25 mouse cellular contexts compared by ENCODE assay signal in the genomic region with DNA sequence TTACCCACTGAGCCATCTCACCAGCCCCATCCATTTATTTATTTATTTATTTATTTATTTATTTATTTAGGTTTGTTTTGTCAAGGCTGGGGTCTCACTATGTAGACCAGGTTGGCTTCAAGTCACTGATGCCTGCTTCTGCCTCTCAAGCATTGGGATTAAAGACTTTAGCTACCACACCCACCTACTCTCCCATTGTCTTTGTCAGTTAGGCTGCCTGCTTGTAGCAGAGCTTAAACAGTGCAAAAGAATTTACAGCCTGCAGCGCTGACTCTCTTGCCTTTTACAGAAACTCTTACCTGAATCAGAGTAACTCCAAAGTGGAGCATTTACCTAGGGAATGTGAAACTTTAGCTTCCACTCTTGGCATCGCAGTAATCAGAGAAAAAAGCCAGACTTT. TPM values are rescaled to one million over a fixed set of nuclear protein-coding genes. Genes with fewer than 3 reads are reported as not detected.
A peak's percentile ranks its signal among the peaks of the same experiment; 100 is the strongest.
DNase-seq lines count a peak whose midpoint lies in the region; ATAC-seq and TF ChIP-seq lines count a peak whose summit lies in the region.
"Had no signal": no experiment of that assay in that cellular context is flagged by ENCODE, and none has a peak within 500 bp of the region (broad histone marks: within the 10 kb centered on the region; RNA-seq: fewer than 3 reads in every experiment).

No protein-coding gene starts in this region.

- 0 out of 2 replicates have a peak overlapping the region, but pooled peaks have one; percentile 38 for H3K27ac ChIP-seq in gastrocnemius, adult 2 months
- peak overlapping the region; percentile 63; the same call in 1 of the 2 replicates for H3K27ac ChIP-seq in layer of hippocampus, adult 2 months
- H3K27ac ChIP-seq in ES-Bruce4 (ENCODE audit: insufficient read depth, low read length) = peak overlapping the region; percentile 47; the same call in 1 of the 2 replicates
- H3K27ac ChIP-seq in forebrain, embryonic 15.5 days (replicated peaks) = no peak overlapping the region
- H3K27ac ChIP-seq in forebrain, postnatal 0 days (ENCODE audit: low read depth, low read length) = no peak overlapping the region
- H3K27ac ChIP-seq: embryonic facial prominence, embryonic 10.5 days; embryonic facial prominence, embryonic 12.5 days had no signal

- H3K9ac ChIP-seq in ES-Bruce4 (ENCODE audit: low read depth, poor library complexity, severe bottlenecking) = no peak overlapping the region
- H3K9ac ChIP-seq in forebrain, embryonic 15.5 days (replicated peaks) = no peak overlapping the region
- H3K9ac ChIP-seq in forebrain, postnatal 0 days = no peak overlapping the region
- H3K9ac ChIP-seq: embryonic facial prominence, embryonic 12.5 days; forebrain, embryonic 13.5 days had no signal

- H3K4me1 ChIP-seq in ES-Bruce4 (ENCODE audit: control insufficient read depth, insufficient read depth, low read length) = peaks cover 18% of the 10 kb centered on the region
- H3K4me1 ChIP-seq in forebrain, embryonic 15.5 days = peaks cover 53% of the 10 kb centered on the region
- H3K4me1 ChIP-seq in forebrain, postnatal 0 days (ENCODE audit: insufficient read depth) = peaks cover 41% of the 10 kb centered on the region

- H3K36me3 ChIP-seq in ES-Bruce4 (ENCODE audit: control insufficient read depth, insufficient read depth, low read length, poor library complexity, severe bottlenecking) = no peaks in the 10 kb centered on the region
- H3K36me3 ChIP-seq in forebrain, embryonic 15.5 days = peaks cover 16% of the 10 kb centered on the region; the same call in 1 of the 2 replicates
- peaks cover 32% of the 10 kb centered on the region for H3K36me3 ChIP-seq in forebrain, postnatal 0 days (ENCODE audit: insufficient read depth)

- ATAC-seq in forebrain, embryonic 15.5 days (replicated peaks) = no peak
- no peak for ATAC-seq in forebrain, postnatal 0 days
- ATAC-seq: activated CD4-positive, CD25-positive, alpha-beta regulatory T cell, adult 4 months; CD4-positive, CD25-positive, alpha-beta regulatory T cell, adult 4 months; forebrain, embryonic 13.5 days; forebrain, embryonic 16.5 days; Patski had no signal

- TF ChIP-seq POLR2A in ES-Bruce4 (IDR thresholded peaks at IDR 0.05; ENCODE audit: insufficient read depth, low read length) = no peak

- no peaks in the 10 kb centered on the region for H3K27me3 ChIP-seq in ES-Bruce4 (ENCODE audit: control insufficient read depth, insufficient read depth, low read length, poor library complexity, severe bottlenecking)
- H3K27me3 ChIP-seq in forebrain, embryonic 15.5 days = no peaks in the 10 kb centered on the region
- no peaks in the 10 kb centered on the region for H3K27me3 ChIP-seq in forebrain, postnatal 0 days (ENCODE audit: insufficient read depth, low read length)
- H3K27me3 ChIP-seq: CH12.LX; embryonic facial prominence, embryonic 12.5 days; forebrain, embryonic 13.5 days; Patski had no signal

- no peak for TF ChIP-seq CTCF in gastrocnemius, adult 2 months (IDR thresholded peaks at IDR 0.05)
- TF ChIP-seq CTCF in layer of hippocampus, adult 2 months (conservative IDR thresholded peaks at IDR 0.05) = no peak
- TF ChIP-seq CTCF in ES-Bruce4 (IDR thresholded peaks at IDR 0.05; ENCODE audit: low read depth, low read length) = no peak
- no peak for TF ChIP-seq CTCF in forebrain, postnatal 0 days (IDR thresholded peaks at IDR 0.05; ENCODE audit: low read depth)

- H3K4me2 ChIP-seq in forebrain, embryonic 15.5 days (replicated peaks) = no peak overlapping the region
- no peak overlapping the region for H3K4me2 ChIP-seq in forebrain, postnatal 0 days (ENCODE audit: low read depth)
- H3K4me2 ChIP-seq: embryonic facial prominence, embryonic 12.5 days; forebrain, embryonic 13.5 days had no signal

- intact Hi-C loops in gastrocnemius, adult 2 months (cut with DNase I) = no loop called here
- intact Hi-C loops in gastrocnemius, postnatal 36 days (cut with DNase I) = no loop called here

- WGBS in forebrain, embryonic 15.5 days = 71% methylated on average over 2 of the region's 2 CpGs
- 76% methylated on average over 2 of the region's 2 CpGs for WGBS in forebrain, postnatal 0 days

- no peaks in the 10 kb centered on the region for H3K9me3 ChIP-seq in ES-Bruce4 (replicated peaks; ENCODE audit: control insufficient read depth, insufficient read depth, low read length, poor library complexity, severe bottlenecking)
- no peaks in the 10 kb centered on the region for H3K9me3 ChIP-seq in forebrain, embryonic 15.5 days
- no peaks in the 10 kb centered on the region for H3K9me3 ChIP-seq in forebrain, postnatal 0 days (ENCODE audit: low read length)
- H3K9me3 ChIP-seq: embryonic facial prominence, embryonic 10.5 days; embryonic facial prominence, embryonic 12.5 days; forebrain, embryonic 13.5 days; G1E had no signal

- no peak overlapping the region for H3K4me3 ChIP-seq in gastrocnemius, adult 2 months
- no peak overlapping the region for H3K4me3 ChIP-seq in layer of hippocampus, adult 2 months
- no peak overlapping the region for H3K4me3 ChIP-seq in ES-Bruce4 (ENCODE audit: low read depth, low read length)
- H3K4me3 ChIP-seq in forebrain, embryonic 15.5 days = no peak overlapping the region
- H3K4me3 ChIP-seq in forebrain, postnatal 0 days (ENCODE audit: low read depth, low read length) = no peak overlapping the region
- H3K4me3 ChIP-seq: embryonic facial prominence, embryonic 10.5 days; embryonic facial prominence, embryonic 12.5 days; forebrain, embryonic 13.5 days had no signal

- DNase-seq in gastrocnemius, adult 2 months = no peak
- DNase-seq in gastrocnemius, postnatal 36 days = no peak
- no peak for DNase-seq in layer of hippocampus, adult 2 months (ENCODE audit: low spot score in 2 of 2)
- DNase-seq in layer of hippocampus, postnatal 25 days (ENCODE audit: extremely low spot score in 1 of 2, low spot score in 1 of 2) = no peak
- DNase-seq in R1 (ENCODE audit: low read depth, low spot score) = peak; percentile 69
- DNase-seq in forebrain, postnatal 0 days = no peak
- DNase-seq: adrenal gland, adult 8-10 months; adrenal gland, postnatal 14 days; adrenal gland, postnatal 36 days; B cell, adult 2 months; cerebellum, adult 11-12 months; cerebellum, adult 9-10 months; cerebellum, postnatal 10 days; cerebellum, postnatal 25 days had no signal

- no peak for TF ChIP-seq EP300 in ES-Bruce4 (IDR thresholded peaks at IDR 0.05; ENCODE audit: insufficient read depth, low read depth, low read length)

RNA-seq across cellular contexts. Expression of a gene that starts 12.1 kb away (rescaled TPM):
- 100 to 1,000 TPM; 173 to 184 TPM for total RNA-seq in gastrocnemius, adult 2 months (2021)
- 100 to 1,000 TPM; 156 to 174 TPM for total RNA-seq in gastrocnemius, postnatal 36 days (2021)
- 100 to 1,000 TPM; 206 to 210 TPM for total RNA-seq in layer of hippocampus, adult 2 months (2021)
- 100 to 1,000 TPM; 179 to 212 TPM for total RNA-seq in layer of hippocampus, postnatal 25 days (2021)
- polyA plus RNA-seq in ES-Bruce4 (2011; ENCODE audit: insufficient read depth, insufficient read length, low read depth, missing spikeins) = 41.5 and 48.1 TPM in 2 replicates
- polyA plus RNA-seq in forebrain, embryonic 15.5 days (2015; fragmentation: Nextera tagmentation; extraction: Ambion mirVana) = 20.1 and 21.3 TPM in 2 replicates
- total RNA-seq in forebrain, postnatal 0 days (2014; rRNA removed) = 45.0 and 53.0 TPM in 2 replicates
- 30.9 and 34.0 TPM in 2 replicates for polyA plus RNA-seq in forebrain, postnatal 0 days (2015; fragmentation: Nextera tagmentation; extraction: Ambion mirVana)

Comparison
In these comparisons a context has a peak if more than half of its experiments do, and no peak if none do; other contexts are left out.
1. H3K27ac ChIP-seq: peak in gastrocnemius, adult 2 months (single experiment), layer of hippocampus, adult 2 months (single experiment) and ES-Bruce4 (single experiment); none in forebrain, embryonic 15.5 days (single experiment) and forebrain, postnatal 0 days (single experiment).